Mouse (Mus musculus): ENCODE measurements around the gene Myzap. TPM values are rescaled to one million over a fixed set of nuclear protein-coding genes. Genes with fewer than 3 reads are reported as not detected.
"Not testable (repeated sequence)": the region's sequence is repeated elsewhere in the genome, so short reads cannot be mapped to it uniquely, and the experiment has no call there.

Myzap gene
- polyA plus RNA-seq, 1 experiment = 0.98 TPM

- WGBS = 82% methylated on average over 6 of the region's 6 CpGs
- no peak overlapping the region for H3K27ac ChIP-seq (ENCODE audit: insufficient read depth, low read length)
- H3K27me3 ChIP-seq (ENCODE audit: control insufficient read depth, insufficient read depth, low read length) = no peaks in the 10 kb centered on the region
- no peak for TF ChIP-seq CTCF (IDR thresholded peaks at IDR 0.05; ENCODE audit: borderline replicate concordance, insufficient read depth, low read depth, low read length)
- TF ChIP-seq POLR2A (IDR thresholded peaks at IDR 0.05; ENCODE audit: borderline replicate concordance, insufficient read depth, low read length) = no peak
- no peaks in the 10 kb centered on the region for H3K4me1 ChIP-seq (ENCODE audit: control insufficient read depth, insufficient read depth, low read length)
- DNase-seq = no peak
- H3K4me3 ChIP-seq (replicated peaks; ENCODE audit: insufficient read depth, low read depth, low read length) = no peak overlapping the region
Measured at GRCm38 (mm10) chr9:71625961-71626360, 33.8 kb upstream of the Myzap start.

GRCm38 (mm10) chr9:71624793-71625495 is 32.8 kb upstream of the Myzap start:
- Histone ChIP-seq H3K4me3 (replicated peaks; ENCODE audit: insufficient read depth, low read depth, low read length) (no peak overlapping the region), H3K4me1 (ENCODE audit: control insufficient read depth, insufficient read depth, low read length) (no peaks in the 10 kb centered on the region), H3K27ac (ENCODE audit: insufficient read depth, low read length) (no peak overlapping the region), H3K27me3 (ENCODE audit: control insufficient read depth, insufficient read depth, low read length) (no peaks in the 10 kb centered on the region)
- 49% methylated on average over 10 of the region's 10 CpGs for WGBS
- peak; percentile 28 to 42 for DNase-seq
- peak; percentile 37; the same call in 1 of the 2 replicates for TF ChIP-seq CTCF (IDR thresholded peaks at IDR 0.05; ENCODE audit: borderline replicate concordance, insufficient read depth, low read depth, low read length)
- TF ChIP-seq POLR2A (IDR thresholded peaks at IDR 0.05; ENCODE audit: borderline replicate concordance, insufficient read depth, low read length) = no peak

GRCm38 (mm10) chr9:71623871-71624569 is 31.9 kb upstream of the Myzap start:
- H3K4me3 ChIP-seq (replicated peaks; ENCODE audit: insufficient read depth, low read depth, low read length) = no peak overlapping the region
- DNase-seq = peak in 1 of 2 experiments; percentile 27
- no peaks in the 10 kb centered on the region for H3K4me1 ChIP-seq (ENCODE audit: control insufficient read depth, insufficient read depth, low read length)
- TF ChIP-seq CTCF (IDR thresholded peaks at IDR 0.05; ENCODE audit: borderline replicate concordance, insufficient read depth, low read depth, low read length) = peak; percentile 78
- TF ChIP-seq POLR2A (IDR thresholded peaks at IDR 0.05; ENCODE audit: borderline replicate concordance, insufficient read depth, low read length) = no peak
- H3K27ac ChIP-seq (ENCODE audit: insufficient read depth, low read length) = no peak overlapping the region
- H3K27me3 ChIP-seq (ENCODE audit: control insufficient read depth, insufficient read depth, low read length) = no peaks in the 10 kb centered on the region
- WGBS = 38% methylated on average over 4 of the region's 4 CpGs

- no peak for TF ChIP-seq POLR2A (IDR thresholded peaks at IDR 0.05; ENCODE audit: borderline replicate concordance, insufficient read depth, low read length)
- TF ChIP-seq CTCF (IDR thresholded peaks at IDR 0.05; ENCODE audit: borderline replicate concordance, insufficient read depth, low read depth, low read length) = no peak
- Histone ChIP-seq H3K27ac (ENCODE audit: insufficient read depth, low read length) (no peak overlapping the region), H3K4me1 (ENCODE audit: control insufficient read depth, insufficient read depth, low read length) (no peaks in the 10 kb centered on the region), H3K27me3 (ENCODE audit: control insufficient read depth, insufficient read depth, low read length) (no peaks in the 10 kb centered on the region), H3K4me3 (replicated peaks; ENCODE audit: insufficient read depth, low read depth, low read length) (no peak overlapping the region)
- 70% methylated on average over 3 of the region's 3 CpGs for WGBS
- DNase-seq = no peak
Measured at GRCm38 (mm10) chr9:71622593-71622992, 30.4 kb upstream of the Myzap start.

- Histone ChIP-seq H3K4me1 (ENCODE audit: control insufficient read depth, insufficient read depth, low read length) (no peaks in the 10 kb centered on the region), H3K27me3 (ENCODE audit: control insufficient read depth, insufficient read depth, low read length) (no peaks in the 10 kb centered on the region), H3K4me3 (replicated peaks; ENCODE audit: insufficient read depth, low read depth, low read length) (no peak overlapping the region), H3K27ac (ENCODE audit: insufficient read depth, low read length) (no peak overlapping the region)
- no peak for TF ChIP-seq CTCF (IDR thresholded peaks at IDR 0.05; ENCODE audit: borderline replicate concordance, insufficient read depth, low read depth, low read length)
- TF ChIP-seq POLR2A (IDR thresholded peaks at IDR 0.05; ENCODE audit: borderline replicate concordance, insufficient read depth, low read length) = no peak
- 91% methylated on average over 4 of the region's 4 CpGs for WGBS
- no peak for DNase-seq
Measured at GRCm38 (mm10) chr9:71621968-71622367, 29.8 kb upstream of the Myzap start.

- WGBS = 80% methylated on average over 5 of the region's 5 CpGs
- not testable (repeated sequence) for H3K27me3 ChIP-seq (ENCODE audit: control insufficient read depth, insufficient read depth, low read length); H3K4me1 ChIP-seq (ENCODE audit: control insufficient read depth, insufficient read depth, low read length); H3K27ac ChIP-seq (ENCODE audit: insufficient read depth, low read length); DNase-seq; H3K4me3 ChIP-seq (replicated peaks; ENCODE audit: insufficient read depth, low read depth, low read length)
Measured at GRCm38 (mm10) chr9:71620116-71620515, 28.0 kb upstream of the Myzap start.

GRCm38 (mm10) chr9:71617363-71617762 is 25.2 kb upstream of the Myzap start:
- H3K4me1 ChIP-seq (ENCODE audit: control insufficient read depth, insufficient read depth, low read length) = no peaks in the 10 kb centered on the region
- TF ChIP-seq POLR2A (IDR thresholded peaks at IDR 0.05; ENCODE audit: borderline replicate concordance, insufficient read depth, low read length) (no peak), CTCF (IDR thresholded peaks at IDR 0.05; ENCODE audit: borderline replicate concordance, insufficient read depth, low read depth, low read length) (peak; percentile 46; the same call in 1 of the 2 replicates)
- H3K27ac ChIP-seq (ENCODE audit: insufficient read depth, low read length) = no peak overlapping the region
- no peaks in the 10 kb centered on the region for H3K27me3 ChIP-seq (ENCODE audit: control insufficient read depth, insufficient read depth, low read length)
- 59% methylated on average over 8 of the region's 8 CpGs for WGBS
- no peak overlapping the region for H3K4me3 ChIP-seq (replicated peaks; ENCODE audit: insufficient read depth, low read depth, low read length)
- DNase-seq = no peak

GRCm38 (mm10) chr9:71616185-71616584 is 24.0 kb upstream of the Myzap start:
- peak; percentile 45 to 63 for DNase-seq
- TF ChIP-seq CTCF (IDR thresholded peaks at IDR 0.05; ENCODE audit: borderline replicate concordance, insufficient read depth, low read depth, low read length) = peak; percentile 72
- TF ChIP-seq POLR2A (IDR thresholded peaks at IDR 0.05; ENCODE audit: borderline replicate concordance, insufficient read depth, low read length) = no peak
- no peak overlapping the region for H3K27ac ChIP-seq (ENCODE audit: insufficient read depth, low read length)
- no peak overlapping the region for H3K4me3 ChIP-seq (replicated peaks; ENCODE audit: insufficient read depth, low read depth, low read length)
- H3K4me1 ChIP-seq (ENCODE audit: control insufficient read depth, insufficient read depth, low read length) = no peaks in the 10 kb centered on the region
- WGBS = 11% methylated on average over 3 of the region's 3 CpGs
- H3K27me3 ChIP-seq (ENCODE audit: control insufficient read depth, insufficient read depth, low read length) = no peaks in the 10 kb centered on the region

Measured in cerebellum, adult 2 months (tissue).